Mouse (Mus musculus) layer of hippocampus, adult 8-10 months (tissue): ENCODE data around the gene Actn3. TPM values are rescaled to one million over a fixed set of nuclear protein-coding genes. Genes with fewer than 3 reads are reported as not detected.
"Not testable (repeated sequence)": the region's sequence is repeated elsewhere in the genome, so short reads cannot be mapped to it uniquely, and the experiment has no call there.

Experiments used
- DNase-seq, 2 experiments: peaks; one replicate each; pipeline ENCODE4 v3.0.0; 2022; ENCODE audit warnings: low spot score in 2 of 2
- total RNA-seq, 4 experiments: library from RNA; stranded (reverse); gene quantifications; 2 replicates each; pipeline ENCODE4 v1.2.4; 2022

Actn3 gene
- 1 to 10 TPM in 3 of 4 experiments, under 1 TPM in 1; 0.74 to 1.4 (median 1.1) TPM for total RNA-seq

GRCm38 (mm10) chr19:4877785-4878184, at the start of gene Actn3:
Gene Actn3, minus strand, starts transcription at chr19:4877909.
- no peak for DNase-seq

- no peak for DNase-seq
These were observed 47.6 kb upstream of the Actn3 start for GRCm38 (mm10) chr19:4925121-4925860.

- DNase-seq: no peak
These were observed 41.9 kb upstream of the Actn3 start for GRCm38 (mm10) chr19:4919652-4920051.

- no peak for DNase-seq
These were observed 39.1 kb upstream of the Actn3 start for GRCm38 (mm10) chr19:4916827-4917226.

DNA sequence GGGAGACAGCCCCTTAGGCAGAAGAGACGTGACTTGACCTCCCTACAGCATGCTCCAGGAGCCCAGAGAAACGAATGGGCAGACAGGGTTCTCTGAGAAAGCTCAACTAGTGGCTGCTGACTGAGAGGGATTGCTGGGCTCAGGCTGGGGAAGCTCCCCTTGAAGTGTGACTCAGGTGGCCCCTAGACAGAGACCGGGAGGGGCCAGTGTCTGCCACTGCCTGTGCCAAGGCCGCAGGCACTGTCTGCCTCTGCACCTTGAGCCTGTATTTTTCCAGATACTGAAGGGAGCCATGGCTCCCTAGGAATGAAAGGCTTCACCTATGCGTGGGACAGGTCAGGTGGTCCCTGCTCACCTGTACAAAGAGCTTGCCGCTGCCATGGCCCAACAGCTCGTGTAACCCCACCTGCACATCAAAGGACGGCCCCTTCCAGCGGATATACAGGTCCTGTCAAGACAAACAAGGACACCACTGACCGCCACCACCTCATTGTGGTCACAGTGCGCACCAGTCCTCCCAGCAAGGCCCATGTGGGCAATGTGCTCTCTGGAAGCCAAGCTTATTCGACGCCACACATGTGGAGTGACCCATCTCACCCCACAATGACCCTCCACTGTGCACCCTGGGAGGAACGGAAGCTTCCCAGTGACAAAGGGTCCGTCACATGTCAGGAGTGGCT, 38.4 kb upstream of the Actn3 start:
- no peak for DNase-seq

DNA sequence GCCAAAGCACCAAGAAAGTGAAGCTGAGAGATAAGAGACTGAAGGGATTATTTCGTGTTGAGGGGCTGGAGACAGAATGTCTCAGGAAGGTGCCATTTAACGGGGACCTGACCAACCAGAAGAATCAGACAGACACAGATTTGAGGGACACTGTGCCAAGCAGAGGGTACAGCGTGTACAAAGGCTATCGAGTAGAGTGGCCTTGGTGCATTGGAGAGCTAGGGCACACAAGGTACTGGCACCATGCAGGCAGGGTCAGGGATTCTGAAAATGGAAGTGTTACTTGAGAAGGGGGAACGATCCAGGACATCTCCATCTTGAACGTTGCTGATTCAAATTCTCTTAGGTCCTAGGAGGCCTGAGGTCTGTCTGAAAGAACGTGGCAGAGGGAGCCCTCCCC, 31.7 kb upstream of the Actn3 start:
- DNase-seq: no peak

DNA sequence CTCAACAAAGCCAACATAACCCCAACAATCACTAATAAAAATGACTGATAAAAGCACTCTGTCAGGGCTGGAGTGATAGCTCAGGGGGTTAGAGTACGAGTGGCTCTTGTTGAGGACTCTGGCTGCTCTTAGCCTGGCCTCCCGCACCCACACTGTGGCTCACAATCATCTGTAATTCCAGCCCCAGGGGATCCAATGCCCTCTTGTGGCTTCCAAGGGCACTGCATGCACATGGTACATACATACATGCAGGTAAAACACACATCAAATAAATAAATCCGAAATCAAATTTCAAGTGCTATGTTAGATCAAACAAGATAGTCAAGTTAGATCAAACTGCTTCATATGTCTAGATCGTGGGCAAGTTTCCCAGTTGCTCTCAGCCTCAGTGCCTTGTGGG, 30.4 kb upstream of the Actn3 start:
- DNase-seq: no peak

DNA sequence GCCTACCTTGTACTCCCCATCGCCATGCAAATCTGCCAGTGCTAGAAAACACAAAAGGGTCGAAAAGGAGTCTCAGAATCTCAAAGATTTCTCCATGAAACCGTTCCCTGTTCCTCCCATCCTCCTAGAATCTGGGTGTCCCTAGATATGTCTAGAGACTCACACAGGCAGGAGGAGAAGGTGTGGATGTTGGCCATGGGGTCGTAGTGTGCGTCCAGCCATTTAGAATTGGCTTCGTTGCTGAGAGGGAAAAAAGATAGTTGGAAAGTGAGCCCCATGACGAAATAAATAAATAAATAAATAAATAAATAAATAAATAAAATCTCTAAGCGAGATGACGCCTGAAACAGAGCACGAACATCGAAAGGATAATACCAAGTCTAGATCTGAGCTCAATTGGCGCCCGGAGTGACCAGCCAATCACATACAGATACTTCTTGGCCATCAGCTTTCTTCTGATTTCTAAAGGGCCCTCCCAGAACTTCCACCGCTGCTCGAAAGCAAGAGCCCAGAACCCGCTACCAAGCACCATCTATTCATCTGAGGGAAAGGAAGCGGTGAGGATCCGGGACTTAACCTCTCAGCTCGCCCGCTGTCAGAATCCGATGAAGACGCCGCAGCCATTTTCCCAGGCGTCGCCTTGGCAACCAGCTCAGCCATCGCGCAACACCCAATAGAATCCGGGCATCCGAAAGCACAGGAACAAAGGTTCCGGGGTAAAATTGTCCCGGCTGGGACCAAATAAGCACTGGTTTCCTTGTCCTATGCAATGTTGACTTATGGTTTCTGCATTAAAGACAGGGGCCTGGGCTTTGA, 28.5 kb upstream of the Actn3 start, which contains the start of gene Bbs1:
Gene Bbs1 (minus strand): TSS at position 650 of the 816 bp plus-strand sequence.
- DNase-seq: peak; percentile 64 to 79

GRCm38 (mm10) chr19:4899888-4900287, 22.2 kb upstream of the Actn3 start:
- DNase-seq: no peak

- no peak for DNase-seq
These were observed 21.3 kb upstream of the Actn3 start for GRCm38 (mm10) chr19:4898972-4899371.

DNA sequence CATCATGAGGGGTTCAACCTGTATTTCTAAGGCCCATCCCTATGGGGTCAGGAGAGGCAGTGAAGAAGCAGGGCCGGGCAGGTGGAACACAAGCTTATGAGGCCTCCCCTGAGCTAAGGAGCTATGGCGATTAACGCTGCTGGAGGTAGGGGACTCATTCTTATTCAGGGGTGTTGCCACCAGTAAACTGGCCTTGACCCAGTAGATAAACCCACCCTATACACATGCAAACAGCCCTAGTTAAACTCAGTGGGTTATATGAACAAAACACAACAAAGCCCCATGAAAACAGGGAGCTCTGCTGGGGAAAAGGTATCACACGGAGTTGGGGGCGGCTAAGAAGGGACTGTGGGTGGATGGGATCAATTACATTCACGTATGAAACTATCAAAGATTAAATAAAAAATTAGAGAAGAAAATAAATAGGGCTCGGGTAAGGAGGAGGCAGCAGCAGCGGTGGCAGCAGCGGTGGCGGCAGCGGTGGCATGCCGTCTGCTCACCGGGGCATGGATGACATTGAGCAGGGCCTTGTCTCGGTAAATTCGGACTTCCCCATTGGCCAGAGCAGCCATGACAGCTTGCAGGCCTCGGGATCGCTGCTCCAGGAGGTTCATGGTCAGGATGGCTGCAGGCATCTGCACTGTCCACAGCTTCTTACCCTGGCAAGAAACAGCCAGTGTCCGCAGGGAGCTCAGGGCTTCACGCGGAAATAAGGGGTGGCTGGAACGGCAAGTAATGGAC, 19.2 kb upstream of the Actn3 start:
- no peak for DNase-seq

DNA sequence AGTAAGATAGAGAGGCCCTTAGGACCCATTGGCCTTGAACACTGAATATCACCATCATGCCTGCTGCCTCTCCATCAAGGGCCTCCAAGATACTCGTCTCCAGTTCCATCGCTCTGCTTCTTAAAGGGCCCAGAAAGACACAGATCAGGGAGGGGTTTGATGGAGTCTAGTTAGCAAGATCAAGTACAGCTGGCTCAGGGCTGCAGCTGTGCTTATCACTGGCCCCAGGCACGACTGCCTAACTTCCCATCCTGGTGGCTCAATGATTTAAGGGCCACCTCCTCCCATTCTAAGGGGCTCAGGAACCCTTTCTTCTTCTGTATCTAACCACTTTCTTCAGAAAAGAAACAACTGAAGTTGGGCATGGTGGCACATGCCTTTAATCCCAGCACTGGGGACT, 14.1 kb upstream of the Actn3 start:
- no peak for DNase-seq

DNA sequence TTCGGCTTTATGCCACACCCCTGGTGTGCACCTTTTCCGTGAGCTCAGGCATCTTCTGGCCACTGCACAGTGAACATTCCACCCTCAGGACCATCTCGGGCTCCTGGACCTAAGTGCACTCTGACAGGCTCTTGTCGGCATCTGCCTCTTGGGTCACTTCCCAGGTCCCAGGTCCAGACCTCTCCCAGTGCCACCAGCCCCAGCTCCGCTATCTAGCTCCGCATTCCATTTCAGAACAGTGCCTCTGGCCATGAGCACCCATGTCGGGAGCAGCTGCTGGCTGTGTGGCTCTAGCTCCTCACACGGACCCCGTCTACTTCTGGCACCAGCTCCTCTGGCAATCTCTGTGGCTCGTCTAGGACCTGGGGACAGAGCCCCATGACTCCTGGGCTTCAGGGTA, 12.1 kb upstream of the Actn3 start:
- DNase-seq: no peak

- DNase-seq: no peak
These were observed 6.3 kb upstream of the Actn3 start for GRCm38 (mm10) chr19:4883961-4884360.

- no peak for DNase-seq
These were observed 1.6 kb upstream of the Actn3 start for GRCm38 (mm10) chr19:4879324-4879703.

GRCm38 (mm10) chr19:4878405-4879323, 955 bp upstream of the Actn3 start, which contains the start of gene Zdhhc24:
Gene Zdhhc24, plus strand, starts transcription at chr19:4878668.
- DNase-seq: peak; percentile 94 to 95

- no peak for DNase-seq
These were observed 954 bp downstream of the Actn3 start for GRCm38 (mm10) chr19:4876755-4877154.

DNA sequence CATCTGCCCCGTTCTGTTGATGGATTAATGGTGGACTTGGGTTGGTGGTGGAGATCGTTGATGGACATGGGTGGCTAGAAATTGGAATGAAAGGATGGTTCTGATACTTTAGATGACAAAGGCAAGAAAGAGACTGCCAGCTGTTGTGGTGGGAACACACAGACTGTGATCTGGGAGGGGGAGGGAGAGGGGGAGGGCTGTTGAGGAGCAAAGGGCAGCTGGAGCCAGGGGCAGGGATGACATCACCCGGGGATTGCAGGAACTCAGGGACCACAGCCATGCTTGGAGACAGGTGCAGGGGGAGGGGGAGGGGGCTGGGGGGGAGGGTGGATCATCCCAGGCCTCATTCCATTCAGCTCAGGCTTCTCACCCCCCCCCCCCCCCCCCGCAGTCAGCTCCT, 1.5 kb downstream of the Actn3 start:
- no peak for DNase-seq

DNA sequence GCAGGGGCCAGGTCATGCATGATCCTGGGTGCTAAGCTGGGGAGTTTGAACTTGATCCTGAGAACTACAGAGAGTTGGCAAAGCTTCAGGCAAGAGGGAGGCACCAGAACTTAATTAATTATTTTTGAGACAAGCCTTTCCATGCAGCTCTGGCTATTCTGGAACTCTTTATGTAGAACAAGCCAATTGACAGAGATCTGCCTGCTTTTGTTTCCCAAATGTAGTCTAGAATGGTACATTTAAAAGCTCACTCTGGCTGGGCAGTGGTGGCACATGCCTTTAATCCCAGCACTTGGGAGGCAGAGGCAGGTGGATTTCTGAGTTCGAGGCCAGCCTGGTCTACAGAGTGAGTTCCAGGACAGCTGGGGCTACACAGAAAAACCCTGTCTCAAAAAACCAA, 3.1 kb downstream of the Actn3 start:
- not testable (repeated sequence) for DNase-seq

DNA sequence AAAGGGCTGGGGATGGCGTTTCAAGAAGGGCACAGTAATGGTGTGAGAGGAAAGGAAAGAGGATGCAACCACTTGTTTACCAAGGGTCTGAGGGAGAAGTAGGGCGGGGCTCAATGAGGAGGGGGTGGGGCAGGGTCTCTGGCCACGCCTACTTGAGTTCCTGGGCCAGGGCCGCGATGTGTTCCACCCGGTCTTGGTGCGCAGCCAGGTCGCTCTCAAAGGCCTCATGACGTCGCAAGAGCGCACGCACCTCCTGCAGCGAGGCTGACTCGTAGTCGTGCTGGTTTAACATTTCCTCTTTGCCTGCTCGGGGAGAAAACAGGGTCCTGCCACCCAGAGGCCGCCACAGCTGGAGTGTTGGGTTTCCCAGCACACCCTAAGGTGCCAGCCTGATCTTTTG, 12.6 kb downstream of the Actn3 start:
- no peak for DNase-seq
